Mouse (Mus musculus) c-Kit-positive CD71-positive TER-119-positive erythroid progenitor cells, embryonic 14.5 days (primary cell): ENCODE results near the gene Fars2.

ENCODE experiments used
- DNase-seq: peaks from one replicate; pipeline ENCODE4 v3.0.0-alpha.2; 2013; ENCODE audit warnings: low spot score

The Fars2 gene

GRCm38 (mm10) chr13:36140247-36141016 lies 23.2 kb downstream of the Fars2 start:
- no peak for DNase-seq

GRCm38 (mm10) chr13:36145601-36146000 lies 28.4 kb downstream of the Fars2 start:
- no peak for DNase-seq

- DNase-seq = no peak
These were observed 32.1 kb downstream of the Fars2 start for GRCm38 (mm10) chr13:36149175-36149939.

GRCm38 (mm10) chr13:36150272-36150671 lies 33.1 kb downstream of the Fars2 start:
- no peak for DNase-seq

GRCm38 (mm10) chr13:36152728-36153498 lies 35.7 kb downstream of the Fars2 start:
- no peak for DNase-seq

GRCm38 (mm10) chr13:36156340-36156931 lies 39.2 kb downstream of the Fars2 start:
- DNase-seq = no peak

- no peak for DNase-seq
These were observed 46.2 kb downstream of the Fars2 start for GRCm38 (mm10) chr13:36163411-36163810.

GRCm38 (mm10) chr13:36163898-36164297 lies 46.7 kb downstream of the Fars2 start:
- DNase-seq = no peak

- peak; percentile 11 for DNase-seq
These were observed 55.8 kb downstream of the Fars2 start for GRCm38 (mm10) chr13:36172981-36173380.

GRCm38 (mm10) chr13:36174101-36174500 lies 56.9 kb downstream of the Fars2 start:
- no peak for DNase-seq

GRCm38 (mm10) chr13:36174772-36175171 lies 57.6 kb downstream of the Fars2 start:
- no peak for DNase-seq

GRCm38 (mm10) chr13:36181231-36181630 lies 64.0 kb downstream of the Fars2 start:
- DNase-seq = no peak

GRCm38 (mm10) chr13:36190577-36190976 lies 73.4 kb downstream of the Fars2 start:
- DNase-seq = peak; percentile 30

- no peak for DNase-seq
These were observed 76.4 kb downstream of the Fars2 start for GRCm38 (mm10) chr13:36193484-36194113.

- DNase-seq = no peak
These were observed 82.1 kb downstream of the Fars2 start for GRCm38 (mm10) chr13:36199288-36199687.

GRCm38 (mm10) chr13:36200453-36200852 lies 83.2 kb downstream of the Fars2 start:
- DNase-seq = peak; percentile 14

- DNase-seq = no peak
These were observed 85.3 kb downstream of the Fars2 start for GRCm38 (mm10) chr13:36202496-36202895.

- DNase-seq = peak; percentile 94
These were observed 85.8 kb downstream of the Fars2 start for GRCm38 (mm10) chr13:36203014-36203413.

- no peak for DNase-seq
These were observed 87.1 kb downstream of the Fars2 start for GRCm38 (mm10) chr13:36204320-36204719.

GRCm38 (mm10) chr13:36210965-36211364 lies 93.8 kb downstream of the Fars2 start:
- DNase-seq = no peak

GRCm38 (mm10) chr13:36214056-36214455 lies 96.8 kb downstream of the Fars2 start:
- no peak for DNase-seq

GRCm38 (mm10) chr13:36216005-36216404 lies 98.8 kb downstream of the Fars2 start:
- DNase-seq = no peak
